Mouse (Mus musculus) intestine, postnatal 0 days (tissue): Measurements from ENCODE around the gene Serpinb6b. TPM values are rescaled to one million over a fixed set of nuclear protein-coding genes. Genes with fewer than 3 reads are reported as not detected.

Source experiments
- ATAC-seq: fragments of 200-750 bp; cut with Nextera tagmentation; 2 replicates; pipeline ENCODE4 v1.8.0; 2017; ENCODE audit warnings: mild to moderate bottlenecking, moderate TSS enrichment, moderate library complexity
- H3K27ac ChIP-seq: fragments of 300-500 bp; sonication (generic); 2 replicates; pipeline ENCODE4 v1.5.1; 2014; ENCODE audit warnings: mild to moderate bottlenecking, low read depth, low read length, moderate library complexity
- H3K27me3 ChIP-seq: fragments of 300-500 bp; sonication (generic); replicated peaks from 2 replicates; pipeline ENCODE4 v1.6.1; 2014; ENCODE audit warnings: low read length, mixed read lengths; ENCODE audit not compliant: control insufficient read depth, insufficient read depth
- H3K36me3 ChIP-seq: fragments of 300-500 bp; sonication (generic); 2 replicates; pipeline ENCODE4 v1.6.1; 2014; ENCODE audit warnings: mild to moderate bottlenecking, moderate library complexity; ENCODE audit not compliant: control insufficient read depth, insufficient read depth
- H3K4me1 ChIP-seq: fragments of 300-500 bp; sonication (generic); replicated peaks from 2 replicates; pipeline ENCODE4 v1.6.1; 2014; ENCODE audit warnings: antibody characterized with exemption, low read length, mixed read lengths; ENCODE audit not compliant: control insufficient read depth, insufficient read depth
- H3K4me2 ChIP-seq: fragments of 300-500 bp; sonication (generic); replicated peaks from 2 replicates; pipeline ENCODE4 v1.6.1; 2014; ENCODE audit warnings: low read depth, mild to moderate bottlenecking, moderate library complexity
- H3K4me3 ChIP-seq: fragments of 300-500 bp; sonication (generic); 2 replicates; pipeline ENCODE4 v1.5.1; 2014; ENCODE audit warnings: low read depth, low read length
- H3K9ac ChIP-seq: fragments of 300-500 bp; sonication (generic); 2 replicates; pipeline ENCODE4 v1.6.1; 2014; ENCODE audit warnings: mild to moderate bottlenecking, low read depth, low read length
- H3K9me3 ChIP-seq: fragments of 300-500 bp; sonication (generic); 2 replicates; pipeline ENCODE4 v1.6.1; 2016; ENCODE audit warnings: mixed run types; ENCODE audit not compliant: control insufficient read depth
- CTCF ChIP-seq: sonication (generic); IDR thresholded peaks from 2 replicates; pipeline ENCODE4 v1.5.1; 2016; ENCODE audit warnings: low read depth, mild to moderate bottlenecking, control low read depth, antibody characterized with exemption, moderate library complexity
- WGBS: fragments of 180-500 bp; shearing (Covaris S2); extraction: QIAGEN DNeasy Blood & Tissue Kit; methylation state at CpG from one replicate; pipeline ENCODE4 v1.1.7; 2014; 5-methylcytosine and 5-hydroxymethylcytosine counted together
- polyA plus RNA-seq: library from polyadenylated mRNA; unstranded; fragments of >200 nt; fragmentation: Nextera tagmentation; extraction: Ambion mirVana; gene quantifications from 2 replicates; pipeline ENCODE4 v1.2.1, GENCODE M21; 2015

Gene Serpinb6b
- polyA plus RNA-seq, 1 experiment from 2014 or later: 13.8 TPM

GRCm38 (mm10) chr13:33004414-33005105 lies 39.6 kb downstream of the Serpinb6b start:
- WGBS: 16% methylated on average over 12 of the region's 12 CpGs
- H3K27ac ChIP-seq: peak overlapping the region; percentile 81
- no peaks in the 10 kb centered on the region for H3K36me3 ChIP-seq
- peak; percentile 79 for ATAC-seq
- H3K9me3 ChIP-seq: no peaks in the 10 kb centered on the region
- H3K4me1 ChIP-seq: no peaks in the 10 kb centered on the region; the same call in 1 of the 2 replicates
- peak; percentile 89 for TF ChIP-seq CTCF
- peak overlapping the region; percentile 70 for H3K4me2 ChIP-seq
- H3K4me3 ChIP-seq: peak overlapping the region; percentile 44
- H3K27me3 ChIP-seq: no peaks in the 10 kb centered on the region
- H3K9ac ChIP-seq: peak overlapping the region; percentile 55

GRCm38 (mm10) chr13:33005501-33006075 lies 40.6 kb downstream of the Serpinb6b start:
- TF ChIP-seq CTCF: no peak
- ATAC-seq: peak; percentile 32; the same call in 1 of the 2 replicates
- Histone ChIP-seq H3K4me3 (no peak overlapping the region; the same call in 1 of the 2 replicates), H3K9me3 (no peaks in the 10 kb centered on the region), H3K9ac (no peak overlapping the region), H3K27ac (0 out of 2 replicates have a peak overlapping the region, but pooled peaks have one; percentile 81), H3K4me1 (no peaks in the 10 kb centered on the region; the same call in 1 of the 2 replicates), H3K27me3 (no peaks in the 10 kb centered on the region), H3K36me3 (no peaks in the 10 kb centered on the region), H3K4me2 (no peak overlapping the region)
- WGBS: 47% methylated on average over 2 of the region's 2 CpGs

- H3K27me3 ChIP-seq: no peaks in the 10 kb centered on the region
- H3K9me3 ChIP-seq: no peaks in the 10 kb centered on the region
- WGBS: 69% methylated on average over 3 of the region's 3 CpGs
- TF ChIP-seq CTCF: no peak
- no peaks in the 10 kb centered on the region for H3K36me3 ChIP-seq
- H3K4me3 ChIP-seq: no peak overlapping the region
- H3K27ac ChIP-seq: no peak overlapping the region
- ATAC-seq: peak; percentile 43; the same call in 1 of the 2 replicates
- no peaks in the 10 kb centered on the region; the same call in 1 of the 2 replicates for H3K4me1 ChIP-seq
- no peak overlapping the region for H3K4me2 ChIP-seq
- H3K9ac ChIP-seq: no peak overlapping the region
Observed at GRCm38 (mm10) chr13:33006555-33006954, 41.5 kb downstream of the Serpinb6b start.

- no peak overlapping the region for H3K9ac ChIP-seq
- no peaks in the 10 kb centered on the region for H3K9me3 ChIP-seq
- H3K4me3 ChIP-seq: no peak overlapping the region
- ATAC-seq: no peak
- TF ChIP-seq CTCF: no peak
- no peaks in the 10 kb centered on the region for H3K27me3 ChIP-seq
- no peak overlapping the region for H3K4me2 ChIP-seq
- 70% methylated on average over 1 of the region's 1 CpGs for WGBS
- H3K36me3 ChIP-seq: no peaks in the 10 kb centered on the region
- H3K27ac ChIP-seq: no peak overlapping the region
- H3K4me1 ChIP-seq: no peaks in the 10 kb centered on the region
Observed at GRCm38 (mm10) chr13:33012395-33012794, 47.4 kb downstream of the Serpinb6b start.

- Histone ChIP-seq H3K27me3 (no peaks in the 10 kb centered on the region), H3K4me3 (no peak overlapping the region), H3K9me3 (no peaks in the 10 kb centered on the region), H3K9ac (no peak overlapping the region), H3K4me2 (no peak overlapping the region), H3K27ac (no peak overlapping the region), H3K36me3 (no peaks in the 10 kb centered on the region), H3K4me1 (no peaks in the 10 kb centered on the region)
- TF ChIP-seq CTCF: no peak
- no peak for ATAC-seq
- 43% methylated on average over 2 of the region's 2 CpGs for WGBS
Observed at GRCm38 (mm10) chr13:33013271-33013670, 48.3 kb downstream of the Serpinb6b start.

- TF ChIP-seq CTCF: no peak
- Histone ChIP-seq H3K27ac (no peak overlapping the region), H3K4me1 (no peaks in the 10 kb centered on the region), H3K27me3 (no peaks in the 10 kb centered on the region), H3K9ac (no peak overlapping the region), H3K9me3 (no peaks in the 10 kb centered on the region), H3K4me3 (no peak overlapping the region), H3K4me2 (no peak overlapping the region), H3K36me3 (no peaks in the 10 kb centered on the region)
- WGBS: 83% methylated on average over 1 of the region's 1 CpGs
- ATAC-seq: no peak
Observed at GRCm38 (mm10) chr13:33022371-33022770, 57.4 kb downstream of the Serpinb6b start.
